Mouse (Mus musculus) MEL (cell line): ENCODE measurements at regions not wholly inside any gene's neighbourhood (a gene's known extent, or its start where the extent isn't known, plus 50 kb on each side); places are given as distances from the start of the nearest gene placed in this dataset.

Source experiments
- CTCF ChIP-seq, 3 experiments: IDR thresholded peaks in 2 of 3; conservative IDR thresholded peaks in 1 of 3; 2 replicates each; pipeline ENCODE4 v1.5.1; 2011 to 2012; ENCODE audit warnings: low read length in 3 of 3, low read depth in 2 of 3, mild to moderate bottlenecking in 2 of 3, improper control_type of control experiment in 1 of 3, inconsistent platforms in 1 of 3, mixed read lengths in 1 of 3, moderate library complexity in 1 of 3; ENCODE audit not compliant: control insufficient read depth in 1 of 3, insufficient read depth in 1 of 3, poor library complexity in 1 of 3, severe bottlenecking in 1 of 3
- ELF1 ChIP-seq: IDR thresholded peaks from 2 replicates; pipeline ENCODE4 v1.6.1; 2014; ENCODE audit warnings: low read depth, mild to moderate bottlenecking, inconsistent platforms, low read length, improper control_type of control experiment, moderate library complexity
- NELFE ChIP-seq: IDR thresholded peaks from 2 replicates; pipeline ENCODE4 v1.6.1; 2011; ENCODE audit warnings: low read depth, low read length, improper control_type of control experiment
- POLR2A ChIP-seq, 2 experiments: IDR thresholded peaks; 2 replicates each; pipeline ENCODE4 v1.6.1; 2011 to 2012; ENCODE audit warnings: low read length in 2 of 2, mild to moderate bottlenecking in 2 of 2, control low read depth in 1 of 2, improper control_type of control experiment in 1 of 2, low read depth in 1 of 2, moderate library complexity in 1 of 2; ENCODE audit not compliant: control insufficient read depth in 1 of 2, insufficient read depth in 1 of 2, poor library complexity in 1 of 2
- SMC3 ChIP-seq: IDR thresholded peaks from 2 replicates; pipeline ENCODE4 v1.6.1; 2011; ENCODE audit warnings: low read depth, low read length, improper control_type of control experiment
- TAL1 ChIP-seq: IDR thresholded peaks from 2 replicates; pipeline ENCODE4 v1.6.1; 2012; ENCODE audit warnings: mild to moderate bottlenecking, inconsistent platforms, low read length, moderate library complexity, mixed read lengths
- USF1 ChIP-seq: IDR thresholded peaks from 2 replicates; pipeline ENCODE4 v1.6.1; 2014; ENCODE audit warnings: low read depth, mild to moderate bottlenecking, inconsistent platforms, low read length, improper control_type of control experiment, moderate library complexity
- ZC3H11A ChIP-seq: IDR thresholded peaks from 2 replicates; pipeline ENCODE4 v1.6.1; 2012; ENCODE audit warnings: low read depth, mild to moderate bottlenecking, inconsistent platforms, low read length, improper control_type of control experiment
- ZMIZ1 ChIP-seq: IDR thresholded peaks from 2 replicates; pipeline ENCODE4 v1.6.1; 2012; ENCODE audit warnings: low read depth, mild to moderate bottlenecking, inconsistent platforms, low read length, improper control_type of control experiment, moderate library complexity

DNA sequence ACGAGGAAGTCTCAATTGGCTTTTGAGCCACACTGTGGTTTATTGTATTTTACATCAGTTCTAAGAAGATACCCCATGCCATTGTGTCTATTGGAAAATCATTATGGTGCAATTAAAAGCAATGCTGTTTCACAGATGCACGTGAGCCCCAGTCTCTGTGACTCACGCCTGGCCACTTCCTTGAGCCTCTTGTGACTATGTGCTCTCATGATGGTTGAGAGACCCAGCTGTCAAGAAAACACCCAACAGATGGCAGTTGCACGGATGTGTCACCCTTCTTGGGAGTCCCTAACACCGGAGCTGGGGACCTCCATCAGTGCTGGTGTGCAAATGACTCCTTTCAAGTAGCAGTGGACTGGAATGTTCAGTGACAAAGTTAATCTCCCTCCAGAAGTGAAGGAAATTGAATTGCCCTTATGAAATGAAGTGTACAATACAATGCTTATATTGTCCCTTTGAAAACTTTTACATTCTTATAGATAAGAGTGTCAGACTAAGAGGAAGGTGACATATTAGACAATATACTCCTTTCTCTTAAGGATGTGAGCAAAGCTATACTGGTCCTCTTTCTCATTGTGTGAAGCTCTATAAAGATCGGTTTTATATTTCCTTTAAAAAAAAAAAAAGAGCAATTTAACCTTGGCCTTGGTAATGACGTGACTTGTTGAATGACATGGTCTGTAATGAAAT lies 348.5 kb upstream of the Adgrl2 start:
- TF ChIP-seq CTCF (IDR thresholded peaks at IDR 0.05 in 2 of 3, conservative IDR thresholded peaks at IDR 0.05 in 1 of 3; ENCODE audit: control insufficient read depth in 1 of 3, insufficient read depth in 1 of 3, low read depth in 2 of 3, low read length in 3 of 3, poor library complexity in 1 of 3, severe bottlenecking in 1 of 3) (no peak), ZMIZ1 (no peak), POLR2A (IDR thresholded peaks at IDR 0.05; ENCODE audit: control insufficient read depth in 1 of 2, insufficient read depth in 1 of 2, low read depth in 1 of 2, low read length in 2 of 2, poor library complexity in 1 of 2) (no peak), USF1 (no peak), ZC3H11A (no peak), SMC3 (no peak), TAL1 (no peak), ELF1 (no peak), NELFE (no peak)
